Mouse (Mus musculus): ENCODE data around the gene Ptprc. TPM values are rescaled to one million over a fixed set of nuclear protein-coding genes. Genes with fewer than 3 reads are reported as not detected.

Ptprc gene
- total RNA-seq (2023), result 100 to 1,000 TPM; 688 to 791 TPM

GRCm38 (mm10) chr1:138175494-138175893 lies at the start of gene Ptprc:
TSS of gene Ptprc (minus strand) at chr1:138175708.

Other genes with a start within 250 kb of the Ptprc start
- not detected for gene Atp6v1g3, start 98.0 kb upstream of the Ptprc start, total RNA-seq (2023)